Mouse (Mus musculus) embryo, embryonic 10 days (tissue): ENCODE results near the gene Olfr994.

Source experiments
- DNase-seq: peaks from one replicate; pipeline ENCODE4 v3.0.0-alpha.2; 2015; ENCODE audit warnings: low spot score

Gene Olfr994

GRCm38 (mm10) chr2:85436351-85436750 is at the start of gene Olfr994:
Gene Olfr994 (minus strand): TSS chr2:85436451.
- no peak for DNase-seq

- DNase-seq: no peak
These were observed 30.6 kb upstream of the Olfr994 start for GRCm38 (mm10) chr2:85466801-85467325.

GRCm38 (mm10) chr2:85443539-85443938 is 7.3 kb upstream of the Olfr994 start, which contains the start of gene Olfr995:
Gene Olfr995 (minus strand): TSS chr2:85443639.
- DNase-seq: no peak

GRCm38 (mm10) chr2:85442546-85442945 is 6.3 kb upstream of the Olfr994 start:
- no peak for DNase-seq

- no peak for DNase-seq
These were observed 10.4 kb downstream of the Olfr994 start for GRCm38 (mm10) chr2:85425893-85426292.

- DNase-seq: no peak
These were observed 21.5 kb downstream of the Olfr994 start, which contains the start of gene Olfr993 for GRCm38 (mm10) chr2:85414777-85415176. Gene Olfr993 (minus strand): TSS chr2:85414877.

- DNase-seq: no peak
These were observed 26.9 kb downstream of the Olfr994 start, which contains the start of gene Olfr992 for GRCm38 (mm10) chr2:85409369-85409768. Gene Olfr992 (minus strand): TSS chr2:85409469.
